Mouse (Mus musculus) liver, embryonic 14.5 days (tissue): ENCODE data around the gene Ythdf2.

ENCODE experiments used
- CTCF ChIP-seq: IDR thresholded peaks from 2 replicates; pipeline ENCODE4 v1.5.1; 2016; ENCODE audit warnings: antibody characterized with exemption, low read depth, control low read depth
- EP300 ChIP-seq: IDR thresholded peaks from 2 replicates; pipeline ENCODE4 v1.6.1; 2016; ENCODE audit warnings: antibody characterized with exemption, low read depth

DNA sequence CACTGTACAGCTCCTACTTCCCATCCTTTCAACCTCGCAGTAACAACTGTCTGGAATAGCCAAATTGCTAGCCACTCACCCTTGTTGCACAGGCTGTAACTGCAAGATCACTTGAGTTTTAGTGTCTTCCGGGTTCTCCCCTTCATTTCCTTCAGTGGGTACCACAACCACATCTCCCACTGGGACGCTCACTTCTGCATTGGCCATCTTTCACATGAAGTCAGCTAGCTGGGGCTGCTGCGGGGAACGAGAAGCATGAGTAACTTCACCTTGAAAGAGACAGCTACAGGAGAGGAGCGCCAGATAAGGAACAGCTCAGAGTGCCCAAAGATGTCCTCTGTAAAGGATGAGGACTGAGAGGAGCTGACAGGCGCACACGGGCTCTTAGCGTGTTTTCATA is 39.5 kb upstream of the Ythdf2 start:
- TF ChIP-seq CTCF (no peak), EP300 (no peak)
